Mouse (Mus musculus) hindbrain, embryonic 16.5 days (tissue): ENCODE data around the gene Mapk12. TPM values are rescaled to one million over a fixed set of nuclear protein-coding genes. Genes with fewer than 3 reads are reported as not detected.

Source experiments
- microRNA-seq: library from miRNA; unstranded; fragments of <30 nt; microRNA quantifications from one replicate; pipeline ENCODE4, GENCODE M21; 2017
- polyA plus RNA-seq: library from polyadenylated mRNA; unstranded; fragments of >200 nt; fragmentation: Nextera tagmentation; extraction: Ambion mirVana; gene quantifications from 2 replicates; pipeline ENCODE4 v1.2.1, GENCODE M21; 2015

Mapk12 gene
- polyA plus RNA-seq, 1 experiment from 2014 or later, result 4.1 TPM

Small RNAs within 50 kb of the gene (microRNA-seq; reads per million reads assigned to microRNA genes)
- gene Mir6958, result 6.2 reads per million, percentile 20 among the genes with 10 or more reads in this experiment
- 0.83 reads per million for gene Mir7118

Other genes with a start within 250 kb of the Mapk12 start
- gene Ttll8, start 186.3 kb downstream of the Mapk12 start, polyA plus RNA-seq, result 0.06 and 0.13 TPM in 2 replicates
- gene Mlc1, start 161.7 kb downstream of the Mapk12 start, polyA plus RNA-seq, result 39.1 and 52.9 TPM in 2 replicates
- 0.05 and 0.09 TPM in 2 replicates for gene Mov10l1, start 157.8 kb downstream of the Mapk12 start, polyA plus RNA-seq
- 9.5 and 11.9 TPM in 2 replicates for gene Panx2, start 81.0 kb downstream of the Mapk12 start, polyA plus RNA-seq
- 39.2 and 39.5 TPM in 2 replicates for gene Trabd, start 65.6 kb downstream of the Mapk12 start, polyA plus RNA-seq
- 16.4 and 17.9 TPM in 2 replicates for gene Selenoo, start 51.6 kb downstream of the Mapk12 start, polyA plus RNA-seq
- gene Tubgcp6, start 17.6 kb downstream of the Mapk12 start, polyA plus RNA-seq, result 15.2 and 16.4 TPM in 2 replicates
- 27.3 and 29.2 TPM in 2 replicates for gene Hdac10, start 12.0 kb downstream of the Mapk12 start, polyA plus RNA-seq
- 23.7 and 28.3 TPM in 2 replicates for gene Mapk11, start 8.9 kb upstream of the Mapk12 start, polyA plus RNA-seq
- 85.2 and 106 TPM in 2 replicates for gene Plxnb2, start 40.1 kb upstream of the Mapk12 start, polyA plus RNA-seq
- 86.6 and 93.2 TPM in 2 replicates for gene Dennd6b, start 55.8 kb upstream of the Mapk12 start, polyA plus RNA-seq
- 59.4 and 71.5 TPM in 2 replicates for gene Ppp6r2, start 70.8 kb upstream of the Mapk12 start, polyA plus RNA-seq
- gene Sbf1, start 174.6 kb upstream of the Mapk12 start, polyA plus RNA-seq, result 93.2 and 102 TPM in 2 replicates
- not detected in 2 replicates for gene Adm2, start 182.0 kb upstream of the Mapk12 start, polyA plus RNA-seq
- gene Miox, start 193.7 kb upstream of the Mapk12 start, polyA plus RNA-seq, result not detected in 2 replicates
- 33.0 and 38.5 TPM in 2 replicates for gene Lmf2, start 215.0 kb upstream of the Mapk12 start, polyA plus RNA-seq
- gene Ncaph2, start 215.0 kb upstream of the Mapk12 start, polyA plus RNA-seq, result 115 and 122 TPM in 2 replicates
- 16.7 and 20.2 TPM in 2 replicates for gene Sco2, start 233.1 kb upstream of the Mapk12 start, polyA plus RNA-seq
- gene Tymp, start 236.3 kb upstream of the Mapk12 start, polyA plus RNA-seq, result 2.6 TPM in 2 replicates
- 4.8 and 5.4 TPM in 2 replicates for gene Odf3b, start 238.6 kb upstream of the Mapk12 start, polyA plus RNA-seq
- 0.08 TPM in 1 of 2 replicates, not detected in the other for gene Klhdc7b, start 244.2 kb upstream of the Mapk12 start, polyA plus RNA-seq